Mouse (Mus musculus) effector memory CD4-positive, alpha-beta T cell, adult 5 months (primary cell): ENCODE measurements around the gene Ranbp3l. TPM values are rescaled to one million over a fixed set of nuclear protein-coding genes. Genes with fewer than 3 reads are reported as not detected.

Experiments used
- polyA plus RNA-seq: library from polyadenylated mRNA; unstranded; fragments of 100-300 nt; shearing (Covaris generic); gene quantifications from one replicate; pipeline ENCODE4 v1.2.1, GENCODE M21; 2017

The Ranbp3l gene
- polyA plus RNA-seq: 0.17 TPM

GRCm38 (mm10) chr15:8967573-8968228 lies at the start of gene Ranbp3l:
Gene Ranbp3l, plus strand, starts transcription at chr15:8967949.

GRCm38 (mm10) chr15:9070912-9071555 lies 103.3 kb downstream of the Ranbp3l start, which contains the start of gene Nadk2:
Gene Nadk2, plus strand, starts transcription at chr15:9071260.

Other genes with a start within 250 kb of the Ranbp3l start
- 25.9 TPM for gene Nadk2, start 103.3 kb downstream of the Ranbp3l start, polyA plus RNA-seq
- gene Lmbrd2, start 172.6 kb downstream of the Ranbp3l start, polyA plus RNA-seq: 4.0 TPM
- 2.4 TPM for gene Skp2, start 187.5 kb downstream of the Ranbp3l start, polyA plus RNA-seq